Mouse (Mus musculus) erythroid progenitor cell, adult 5-6 weeks (primary cell): ENCODE results near the gene Slc38a8. TPM values are rescaled to one million over a fixed set of nuclear protein-coding genes. Genes with fewer than 3 reads are reported as not detected.

Experiments
- ATAC-seq: replicated peaks from 2 replicates; pipeline ENCODE4 v1.8.0; 2016; ENCODE audit warnings: moderate number of reproducible peaks, mild to moderate bottlenecking, moderate TSS enrichment, inconsistent platforms; ENCODE audit not compliant: poor library complexity, low FRiP score, severe bottlenecking
- total RNA-seq, 2 experiments: library from RNA; stranded (forward) in 1 of 2; stranded (reverse) in 1 of 2; fragments of 150-400 nt in 1 of 2; fragments of 186-747, 209-891 nt in 1 of 2; gene quantifications; 2 replicates each; pipeline versions ENCODE4 v1.2.3 to v1.2.4; 2015 to 2017; ENCODE audit warnings: low replicate concordance in 2 of 2

Gene Slc38a8
- total RNA-seq, 2 experiments from 2014 or later: not detected

DNA sequence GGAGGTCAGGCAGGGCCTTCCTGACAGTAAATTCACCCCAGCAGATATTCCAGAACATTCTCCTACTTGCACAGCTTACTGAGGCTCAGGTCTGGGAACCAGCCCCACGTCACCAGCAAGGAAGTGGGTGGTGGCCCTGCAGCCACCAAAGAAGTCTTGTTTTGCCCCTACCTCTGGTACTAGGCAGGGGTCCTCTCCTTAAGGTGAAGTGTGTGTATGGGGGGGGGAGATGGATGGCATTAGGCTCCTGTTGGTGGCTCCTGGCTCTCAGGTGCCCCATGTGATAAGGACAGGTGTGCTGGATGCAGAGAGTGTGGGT is 60.6 kb downstream of the Slc38a8 start:
- no peak for ATAC-seq

DNA sequence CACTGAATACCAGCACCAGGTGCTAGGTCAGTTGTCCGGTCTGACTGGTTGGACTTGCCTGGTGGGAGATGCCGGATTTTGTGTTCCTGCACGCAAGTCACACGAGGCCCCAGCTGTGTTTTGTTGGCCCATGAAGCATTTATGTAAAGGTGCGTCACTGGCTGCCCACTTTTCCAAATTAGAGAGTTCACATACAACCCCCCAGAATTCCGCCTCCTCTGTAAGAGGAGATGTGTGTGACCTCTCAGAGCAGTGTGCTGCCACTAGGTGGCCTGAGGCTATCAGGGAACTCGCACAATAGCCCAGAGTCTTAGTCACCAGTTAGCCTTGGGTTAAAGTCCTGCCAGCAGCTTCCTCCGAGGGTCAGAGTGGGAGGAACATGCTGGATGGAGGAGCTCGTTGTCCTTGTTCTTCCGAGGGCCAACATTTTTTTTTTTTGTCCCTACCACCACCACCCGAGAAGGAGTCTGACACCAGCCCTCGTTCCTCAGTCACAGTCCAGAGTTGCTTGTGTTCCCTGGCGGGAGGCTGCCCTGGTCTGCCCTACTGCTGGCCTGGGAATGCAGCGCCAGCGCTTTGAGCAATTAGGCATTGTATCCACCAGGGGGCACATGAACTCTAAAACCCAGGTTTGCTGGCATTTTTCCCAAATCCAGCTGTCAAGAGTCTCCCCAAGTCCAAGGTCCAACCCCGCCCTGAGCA is 61.1 kb downstream of the Slc38a8 start:
- peak; percentile 53; the same call in 1 of the 2 replicates for ATAC-seq

DNA sequence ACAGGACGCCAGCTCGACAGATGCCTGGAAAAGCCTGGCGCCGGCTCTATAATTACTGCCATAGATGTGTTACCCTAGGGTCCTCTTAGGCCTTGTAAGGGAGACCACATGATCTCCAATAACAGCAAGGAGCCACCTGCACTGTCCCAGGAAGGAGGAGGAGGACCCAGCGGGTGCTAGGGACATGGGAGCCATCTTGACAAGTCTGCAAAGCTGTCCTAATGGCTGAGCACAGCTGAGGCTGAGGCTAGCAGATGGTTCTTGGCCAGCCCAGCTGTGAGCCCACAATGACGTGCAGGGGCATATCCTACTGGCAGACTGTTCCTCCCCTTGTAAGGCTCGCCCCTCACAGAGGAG is 61.6 kb downstream of the Slc38a8 start:
- no peak for ATAC-seq

DNA sequence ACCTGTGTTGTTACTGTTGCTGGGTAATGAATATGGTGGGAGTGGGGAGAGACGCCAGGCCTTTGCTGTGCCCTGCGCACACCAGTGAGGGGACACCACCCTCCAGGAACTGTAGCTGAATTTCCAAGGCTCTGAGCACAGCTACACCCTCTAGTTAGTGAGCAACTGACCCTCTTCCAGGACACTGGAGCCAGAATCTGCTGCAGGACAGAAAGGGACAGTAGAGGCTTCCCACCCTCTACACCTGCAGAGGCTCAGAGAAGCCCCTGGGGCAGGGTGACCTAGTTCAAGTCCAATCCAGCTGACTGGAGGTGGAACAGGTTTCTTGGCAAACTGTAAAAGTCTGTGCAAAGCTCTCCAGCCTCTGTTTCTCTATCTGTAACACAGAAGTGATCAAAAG is 62.1 kb downstream of the Slc38a8 start:
- ATAC-seq: no peak

DNA sequence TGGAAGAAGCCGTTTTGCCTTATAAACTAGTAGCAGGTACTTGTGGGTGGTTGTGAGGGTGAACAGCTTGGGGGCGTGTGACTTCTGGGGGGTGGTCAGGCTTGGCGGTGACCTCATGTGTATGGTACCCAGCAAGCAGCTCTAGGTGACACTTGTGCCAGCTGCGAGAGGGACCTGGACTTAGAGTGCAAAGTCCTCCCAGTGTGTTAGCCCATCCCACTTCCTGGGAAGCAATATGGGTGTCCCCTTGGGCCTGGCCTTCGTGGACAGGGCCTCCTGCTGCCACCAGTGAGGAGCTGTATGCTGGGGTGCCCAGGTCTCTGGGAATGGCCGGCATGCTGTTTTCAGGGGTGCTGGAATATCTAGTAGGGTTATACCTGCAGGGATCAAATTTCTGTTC is 62.6 kb downstream of the Slc38a8 start:
- no peak for ATAC-seq

DNA sequence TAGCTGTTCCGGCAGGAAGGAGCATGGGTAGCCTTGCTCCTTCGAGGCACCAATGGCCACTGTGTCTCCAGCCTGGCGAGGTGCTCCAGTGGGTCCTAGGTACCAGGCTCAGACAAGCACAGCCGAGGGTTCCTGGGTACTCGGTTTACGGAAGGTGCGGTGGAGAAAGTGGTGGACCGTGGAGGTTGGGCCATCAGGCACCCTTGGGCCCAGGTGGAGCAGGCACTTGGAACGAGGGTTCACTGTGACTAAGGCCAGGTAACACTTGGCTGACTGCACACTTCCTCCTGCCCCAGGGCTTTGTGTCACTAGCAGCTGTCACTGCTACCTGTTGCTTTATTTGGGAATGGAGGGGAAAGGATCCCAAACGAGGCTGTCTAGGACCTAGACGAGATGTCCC is 64.0 kb downstream of the Slc38a8 start:
- no peak for ATAC-seq

DNA sequence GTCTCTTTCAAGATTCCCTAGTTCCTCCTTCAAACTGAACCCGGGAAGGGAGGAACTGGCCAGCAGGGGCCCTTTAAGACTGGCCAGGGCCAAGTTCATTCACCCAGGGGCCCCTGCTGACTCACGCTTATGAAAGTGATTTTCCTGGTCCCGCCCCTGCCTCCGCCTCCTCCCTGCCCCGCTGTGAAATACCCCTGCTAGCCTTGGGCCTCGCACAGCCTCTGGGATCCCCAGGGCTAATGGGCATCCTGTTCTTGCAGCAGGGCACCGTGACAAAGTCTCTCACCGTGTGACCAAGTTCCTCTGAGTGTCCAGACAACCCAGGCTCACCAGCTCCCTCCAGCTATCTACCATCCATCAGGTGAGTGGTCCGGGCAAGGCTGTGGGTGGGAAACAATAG is 64.6 kb downstream of the Slc38a8 start:
- ATAC-seq: no peak

DNA sequence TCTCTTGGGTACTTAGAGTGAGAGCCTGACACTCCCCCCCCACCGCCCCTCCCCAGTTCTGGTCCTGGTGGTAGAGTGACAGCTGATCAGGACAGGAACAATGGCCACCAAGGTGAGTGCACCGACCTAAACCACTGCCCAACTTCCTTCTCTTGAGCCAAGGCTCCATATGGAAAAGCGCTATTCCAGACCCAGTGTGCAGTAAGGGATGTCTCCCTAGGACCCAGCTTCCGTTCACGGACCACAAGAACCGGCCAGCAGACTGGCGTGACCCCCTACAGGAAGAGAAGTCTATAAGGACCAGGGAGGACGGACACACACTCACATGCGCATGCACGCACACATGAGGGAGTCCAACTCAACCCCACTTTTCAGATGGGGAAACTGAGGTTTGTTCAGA is 65.2 kb downstream of the Slc38a8 start:
- ATAC-seq: no peak

DNA sequence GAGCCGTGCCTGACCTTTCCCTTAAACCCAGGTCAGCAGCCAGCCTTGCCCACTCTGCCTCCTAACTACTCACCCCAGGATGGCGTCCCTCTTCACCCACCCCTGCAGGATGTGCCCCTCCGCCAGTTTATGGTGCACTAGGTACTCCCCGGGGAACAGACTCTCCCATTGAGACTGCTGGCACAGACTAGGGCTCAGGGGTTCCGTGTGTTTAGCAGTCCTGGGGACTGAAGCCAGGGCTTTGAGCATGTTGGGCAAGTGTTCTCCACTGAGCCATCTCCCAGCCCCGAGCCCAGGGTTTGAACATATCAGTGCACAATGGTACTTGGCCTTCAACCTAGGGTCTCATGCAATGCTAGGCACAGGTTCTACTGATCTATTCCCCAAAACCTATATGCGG is 66.0 kb downstream of the Slc38a8 start:
- no peak for ATAC-seq

DNA sequence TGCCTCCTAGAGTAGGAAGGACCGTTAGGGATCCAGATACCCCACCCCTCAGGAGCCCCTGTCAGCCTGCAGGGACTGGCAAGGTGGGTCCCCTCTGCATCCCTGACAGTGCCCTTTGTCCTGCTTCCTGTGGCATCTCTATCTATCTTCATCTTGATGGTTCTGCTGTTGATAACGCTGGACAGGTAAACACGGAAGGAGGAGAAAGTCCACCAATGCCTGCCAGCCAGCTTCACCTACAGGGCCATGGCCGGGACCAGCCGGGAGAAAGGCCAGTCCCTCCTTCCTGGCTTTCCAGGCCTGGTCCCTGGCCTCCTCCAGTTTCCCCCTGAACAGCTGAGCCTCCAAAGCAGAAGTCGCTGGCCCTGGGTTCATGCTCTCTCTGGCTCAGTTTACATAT is 66.9 kb downstream of the Slc38a8 start:
- ATAC-seq: no peak

DNA sequence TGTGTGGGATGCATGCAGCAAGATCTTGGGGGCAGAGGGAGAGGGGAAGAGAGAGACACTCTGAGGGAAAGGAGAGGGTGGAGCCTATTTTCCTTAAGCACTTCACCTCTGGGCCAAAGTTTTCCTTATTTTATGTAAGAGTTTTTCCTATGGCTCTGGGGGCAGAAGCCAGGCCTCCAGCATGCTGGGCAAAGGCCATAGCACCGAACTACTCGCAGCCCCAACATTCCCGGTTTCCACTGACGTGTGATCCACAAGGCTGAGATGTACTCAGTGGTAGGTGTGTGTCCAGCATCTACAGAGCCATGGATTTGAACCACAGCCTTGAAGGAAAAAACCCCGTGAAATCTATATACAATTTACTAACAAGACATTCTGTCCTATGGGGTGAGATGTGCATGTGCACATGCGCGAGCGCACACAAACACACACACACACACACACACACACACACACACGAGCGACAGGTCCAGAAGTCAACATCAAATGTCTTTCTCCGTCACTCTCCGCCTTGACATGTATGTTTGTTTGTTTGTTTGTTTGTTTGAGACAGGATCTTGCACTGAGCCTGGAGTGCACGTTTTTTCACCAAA is 67.8 kb downstream of the Slc38a8 start, which contains the start of gene Osgin1:
TSS of gene Osgin1 (plus strand) at position 543 of the 593 bp plus-strand sequence.
- no peak for ATAC-seq

DNA sequence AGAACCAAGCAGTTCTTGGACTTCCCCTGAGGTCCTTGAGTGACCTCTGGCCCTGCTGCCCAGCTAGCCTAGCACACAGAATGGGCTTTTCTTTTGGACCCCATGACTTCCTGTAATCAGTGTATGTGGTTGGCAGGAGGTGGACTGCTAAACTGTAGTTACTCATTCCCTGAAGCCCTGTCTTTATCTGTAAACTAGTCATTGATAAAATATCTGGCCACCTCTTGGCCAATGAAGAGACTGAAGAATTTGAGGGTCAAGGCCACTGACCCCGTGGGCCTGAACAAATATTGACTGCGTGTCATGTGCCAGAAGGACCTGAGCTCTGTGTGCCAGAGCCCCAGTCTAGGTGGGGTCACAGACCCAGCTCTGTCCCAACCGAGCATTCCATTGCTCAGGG is 69.1 kb downstream of the Slc38a8 start:
- no peak for ATAC-seq

DNA sequence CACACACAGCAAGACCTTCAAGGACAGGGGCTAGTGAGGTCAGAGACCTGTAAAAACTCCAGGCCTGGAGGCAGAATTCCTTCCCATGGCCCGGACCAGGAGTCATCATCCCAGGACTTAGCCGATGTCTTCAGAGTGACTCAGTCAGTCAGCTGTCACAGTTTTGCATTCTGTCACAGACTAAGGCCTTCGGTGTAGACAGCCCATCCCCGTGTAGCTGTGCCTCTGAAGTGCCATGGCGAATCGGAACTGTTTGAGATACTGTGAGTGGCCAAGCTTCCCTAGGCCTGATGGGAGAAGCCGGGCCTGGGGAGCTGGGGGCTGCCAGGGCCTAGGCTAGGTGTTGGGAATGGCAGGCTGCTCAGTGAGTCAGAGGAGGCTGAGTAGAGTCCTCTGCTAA is 70.8 kb downstream of the Slc38a8 start:
- no peak for ATAC-seq

DNA sequence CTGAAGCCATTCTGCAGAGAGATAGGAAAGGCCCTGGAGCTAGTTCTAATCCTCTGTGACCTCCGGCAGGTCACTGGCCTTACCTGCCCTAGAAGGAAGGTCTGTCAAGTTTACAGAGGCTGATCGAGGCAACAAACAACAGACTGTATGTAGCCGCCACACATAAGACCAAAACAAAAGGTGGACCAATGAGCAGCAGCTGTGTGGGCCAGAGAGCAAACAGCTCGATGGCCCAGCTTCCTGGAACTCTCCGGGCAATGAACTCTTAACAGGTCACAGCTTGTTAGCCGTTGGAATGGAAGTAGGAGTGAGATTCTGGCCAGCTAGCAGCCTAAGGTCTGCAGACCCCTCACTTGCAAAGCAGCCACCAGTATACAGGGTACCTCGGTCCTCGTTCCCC is 71.2 kb downstream of the Slc38a8 start:
- ATAC-seq: no peak

Other genes with a start within 250 kb of the Slc38a8 start
- 38.9 and 42.3 TPM in 2 replicates for gene Hsbp1, start 157.2 kb downstream of the Slc38a8 start, total RNA-seq (2015; ENCODE audit: low replicate concordance)
- gene Hsbp1, start 157.2 kb downstream of the Slc38a8 start, total RNA-seq (2017; ENCODE audit: low replicate concordance): 15.3 and 22.3 TPM in 2 replicates
- 3.6 and 3.8 TPM in 2 replicates for gene Mlycd, start 106.8 kb downstream of the Slc38a8 start, total RNA-seq (2015; ENCODE audit: low replicate concordance)
- gene Mlycd, start 106.8 kb downstream of the Slc38a8 start, total RNA-seq (2017; ENCODE audit: low replicate concordance): 0.64 and 1.6 TPM in 2 replicates
- gene Osgin1, start 67.6 kb downstream of the Slc38a8 start, total RNA-seq (2015; ENCODE audit: low replicate concordance): not detected in 2 replicates
- gene Osgin1, start 67.6 kb downstream of the Slc38a8 start, total RNA-seq (2017; ENCODE audit: low replicate concordance): not detected in 2 replicates
- not detected in 2 replicates for gene Necab2, start 55.0 kb downstream of the Slc38a8 start, total RNA-seq (2015; ENCODE audit: low replicate concordance)
- not detected in 2 replicates for gene Necab2, start 55.0 kb downstream of the Slc38a8 start, total RNA-seq (2017; ENCODE audit: low replicate concordance)
- 30.3 and 88.4 TPM in 2 replicates for gene Mbtps1, start 57.0 kb upstream of the Slc38a8 start, total RNA-seq (2015; ENCODE audit: low replicate concordance)
- gene Mbtps1, start 57.0 kb upstream of the Slc38a8 start, total RNA-seq (2017; ENCODE audit: low replicate concordance): 35.7 and 42.7 TPM in 2 replicates
- gene Hsdl1, start 73.5 kb upstream of the Slc38a8 start, total RNA-seq (2015; ENCODE audit: low replicate concordance): 8.4 and 15.9 TPM in 2 replicates
- gene Hsdl1, start 73.5 kb upstream of the Slc38a8 start, total RNA-seq (2017; ENCODE audit: low replicate concordance): 24.1 and 26.2 TPM in 2 replicates
- gene Dnaaf1, start 73.5 kb upstream of the Slc38a8 start, total RNA-seq (2015; ENCODE audit: low replicate concordance): not detected in 2 replicates
- not detected in 2 replicates for gene Dnaaf1, start 73.5 kb upstream of the Slc38a8 start, total RNA-seq (2017; ENCODE audit: low replicate concordance)
- gene Taf1c, start 103.5 kb upstream of the Slc38a8 start, total RNA-seq (2015; ENCODE audit: low replicate concordance): 2.5 and 4.3 TPM in 2 replicates
- 2.4 and 3.0 TPM in 2 replicates for gene Taf1c, start 103.5 kb upstream of the Slc38a8 start, total RNA-seq (2017; ENCODE audit: low replicate concordance)
- not detected in 2 replicates for gene Adad2, start 111.0 kb upstream of the Slc38a8 start, total RNA-seq (2015; ENCODE audit: low replicate concordance)
- gene Adad2, start 111.0 kb upstream of the Slc38a8 start, total RNA-seq (2017; ENCODE audit: low replicate concordance): not detected in 2 replicates
- gene Kcng4, start 134.0 kb upstream of the Slc38a8 start, total RNA-seq (2015; ENCODE audit: low replicate concordance): not detected in 2 replicates
- gene Kcng4, start 134.0 kb upstream of the Slc38a8 start, total RNA-seq (2017; ENCODE audit: low replicate concordance): not detected in 2 replicates
- not detected in 2 replicates for gene Wfdc1, start 164.7 kb upstream of the Slc38a8 start, total RNA-seq (2015; ENCODE audit: low replicate concordance)
- not detected in 2 replicates for gene Wfdc1, start 164.7 kb upstream of the Slc38a8 start, total RNA-seq (2017; ENCODE audit: low replicate concordance)
- not detected in 2 replicates for gene Atp2c2, start 198.3 kb upstream of the Slc38a8 start, total RNA-seq (2015; ENCODE audit: low replicate concordance)
- gene Atp2c2, start 198.3 kb upstream of the Slc38a8 start, total RNA-seq (2017; ENCODE audit: low replicate concordance): not detected in 2 replicates